Comparison of ENCODE assay signal across 10 mouse cellular contexts in genomic region chr17:71309141-71309540, GRCm38 (mm10). TPM values are rescaled to one million over a fixed set of nuclear protein-coding genes. Genes with fewer than 3 reads are reported as not detected.
DNase-seq lines count a peak whose midpoint lies in the region; ATAC-seq and TF ChIP-seq lines count a peak whose summit lies in the region.
"Had no signal": no experiment of that assay in that cellular context is flagged by ENCODE, and none has a peak within 500 bp of the region (broad histone marks: within the 10 kb centered on the region; RNA-seq: fewer than 3 reads in every experiment).

No protein-coding gene starts in this region.

- peak overlapping the region; percentile 90 for H3K9ac ChIP-seq in heart, embryonic 13.5 days
- H3K9ac ChIP-seq in midbrain, embryonic 16.5 days (ENCODE audit: low read depth, low read length), result no peak overlapping the region

- intact Hi-C loops in heart, postnatal 14 days (cut with DNase I), result no loop called here
- intact Hi-C loops in left cerebral cortex, adult 2 months (cut with DNase I), result loop anchor here (5.0 kb wide), 1 partner anchor 52 kb away; no protein-coding TSS in a partner anchor

- no peak for TF ChIP-seq CTCF in left cerebral cortex, adult 2 months (IDR thresholded peaks at IDR 0.05)

- ATAC-seq in heart, embryonic 13.5 days (ENCODE audit: extremely low read depth, insufficient number of reproducible peaks, low FRiP score, low TSS enrichment), result no peak
- no peak for ATAC-seq in midbrain, embryonic 16.5 days

- H3K4me3 ChIP-seq in heart, embryonic 13.5 days, result peak overlapping the region; percentile 80
- peak overlapping the region; percentile 79 for H3K4me3 ChIP-seq in limb, embryonic 10.5 days
- H3K4me3 ChIP-seq in midbrain, embryonic 16.5 days (ENCODE audit: low read depth, low read length), result no peak overlapping the region
- no peak overlapping the region for H3K4me3 ChIP-seq in left cerebral cortex, adult 2 months

- peaks cover 44% of the 10 kb centered on the region for H3K4me1 ChIP-seq in heart, embryonic 13.5 days
- peaks cover 36% of the 10 kb centered on the region for H3K4me1 ChIP-seq in limb, embryonic 10.5 days
- peaks cover 13% of the 10 kb centered on the region for H3K4me1 ChIP-seq in midbrain, embryonic 16.5 days (ENCODE audit: control insufficient read depth, insufficient read depth, low read length)

- DNase-seq in heart, postnatal 14 days, result no peak
- peak; percentile 56 for DNase-seq in embryo, embryonic 9.5 days (ENCODE audit: extremely low spot score)
- peak; percentile 46 for DNase-seq in limb, embryonic 10.5 days (ENCODE audit: low spot score)
- no peak for DNase-seq in thymus, postnatal 0 days (ENCODE audit: low spot score)
- DNase-seq in left cerebral cortex, adult 11 months (ENCODE audit: low spot score), result no peak
- no peak for DNase-seq in left cerebral cortex, adult 2 months (ENCODE audit: extremely low spot score in 1 of 2, low spot score in 2 of 2)
- DNase-seq: kidney, adult 2 months; lung, adult 18-20 months had no signal

- H3K36me3 ChIP-seq in heart, embryonic 13.5 days, result no peaks in the 10 kb centered on the region
- peaks cover 10% of the 10 kb centered on the region for H3K36me3 ChIP-seq in limb, embryonic 10.5 days
- H3K36me3 ChIP-seq in midbrain, embryonic 16.5 days (ENCODE audit: control insufficient read depth, insufficient read depth, low read length), result no peaks in the 10 kb centered on the region

- WGBS in heart, embryonic 13.5 days, result 30% methylated on average over 14 of the region's 14 CpGs
- 34% methylated on average over 14 of the region's 14 CpGs for WGBS in limb, embryonic 10.5 days
- 7% methylated on average over 14 of the region's 14 CpGs for WGBS in midbrain, embryonic 16.5 days

- H3K9me3 ChIP-seq in heart, embryonic 13.5 days, result no peaks in the 10 kb centered on the region
- H3K9me3 ChIP-seq in limb, embryonic 10.5 days (replicated peaks), result no peaks in the 10 kb centered on the region
- H3K9me3 ChIP-seq in midbrain, embryonic 16.5 days (replicated peaks; ENCODE audit: control insufficient read depth, low read length, poor library complexity, severe bottlenecking), result no peaks in the 10 kb centered on the region

- H3K4me2 ChIP-seq in heart, embryonic 13.5 days, result peak overlapping the region; percentile 96
- peak overlapping the region; percentile 36 for H3K4me2 ChIP-seq in midbrain, embryonic 16.5 days (ENCODE audit: low read length)

- peaks cover 35% of the 10 kb centered on the region for H3K27me3 ChIP-seq in heart, embryonic 13.5 days (replicated peaks)
- H3K27me3 ChIP-seq in limb, embryonic 10.5 days (ENCODE audit: low read depth, poor library complexity, severe bottlenecking), result no peaks in the 10 kb centered on the region
- H3K27me3 ChIP-seq in midbrain, embryonic 16.5 days (ENCODE audit: control insufficient read depth, insufficient read depth, low read depth, low read length), result peaks cover 20% of the 10 kb centered on the region

- H3K27ac ChIP-seq in heart, embryonic 13.5 days (replicated peaks), result 0 out of 2 replicates have a peak overlapping the region, but pooled peaks have one; percentile 7
- peak overlapping the region; percentile 92 for H3K27ac ChIP-seq in limb, embryonic 10.5 days
- H3K27ac ChIP-seq in midbrain, embryonic 16.5 days (ENCODE audit: low read length), result no peak overlapping the region
- no peak overlapping the region for H3K27ac ChIP-seq in left cerebral cortex, adult 2 months

RNA-seq across cellular contexts. Expression of gene Emilin2, which starts 2.6 kb away (rescaled TPM):
- 47.4 and 51.7 TPM in 2 replicates for polyA plus RNA-seq in heart, embryonic 13.5 days (2015; fragmentation: Nextera tagmentation; extraction: Ambion mirVana)
- 100 to 1,000 TPM; 107 to 118 TPM for total RNA-seq in heart, postnatal 14 days (2021)
- 30.0 and 36.1 TPM in 2 replicates for polyA plus RNA-seq in limb, embryonic 10.5 days (2016; fragmentation: Nextera tagmentation; extraction: Ambion mirVana)
- polyA plus RNA-seq in midbrain, embryonic 16.5 days (2015; fragmentation: Nextera tagmentation; extraction: Ambion mirVana), result 1.0 and 1.4 TPM in 2 replicates
- 3.2 TPM in 2 replicates for polyA plus RNA-seq in thymus, postnatal 0 days (2015; fragmentation: Nextera tagmentation; extraction: Ambion mirVana)
- 1 to 10 TPM; 1.7 to 2.0 TPM for total RNA-seq in left cerebral cortex, adult 2 months (2021)

Comparison
In these comparisons a context has a peak if more than half of its experiments do, and no peak if none do; other contexts are left out.
1. H3K27ac ChIP-seq: peak in heart, embryonic 13.5 days (single experiment) and limb, embryonic 10.5 days (single experiment); none in midbrain, embryonic 16.5 days (single experiment) and left cerebral cortex, adult 2 months (single experiment).
2. H3K4me3 ChIP-seq: peak in heart, embryonic 13.5 days (single experiment) and limb, embryonic 10.5 days (single experiment); none in midbrain, embryonic 16.5 days (single experiment) and left cerebral cortex, adult 2 months (single experiment).
3. DNase-seq: peak in embryo, embryonic 9.5 days (single experiment) and limb, embryonic 10.5 days (single experiment); none in heart, postnatal 14 days (0 of 2), thymus, postnatal 0 days (single experiment), left cerebral cortex, adult 11 months (single experiment) and left cerebral cortex, adult 2 months (0 of 2).